Mouse (Mus musculus): ENCODE results near the gene Gadd45b. TPM values are rescaled to one million over a fixed set of nuclear protein-coding genes. Genes with fewer than 3 reads are reported as not detected.

Gadd45b gene
- total and polyA plus RNA-seq, 2 experiments from 2014 or later: 22.3 to 26.8 TPM

GRCm38 (mm10) chr10:80949081-80949480, 19.2 kb downstream of the Gadd45b start:
- Histone ChIP-seq H3K4me1 (ENCODE audit: control insufficient read depth, insufficient read depth) (peaks cover 25% of the 10 kb centered on the region), H3K9ac (replicated peaks; ENCODE audit: low read depth, low read length) (no peak overlapping the region), H3K9me3 (replicated peaks; ENCODE audit: control insufficient read depth, low read length) (no peaks in the 10 kb centered on the region), H3K27ac (ENCODE audit: low read depth) (no peak overlapping the region), H3K4me2 (ENCODE audit: low read depth, low read length) (no peak overlapping the region), H3K27me3 (ENCODE audit: control insufficient read depth, insufficient read depth, low read length) (no peaks in the 10 kb centered on the region), H3K4me3 (ENCODE audit: low read depth, low read length) (no peak overlapping the region), H3K36me3 (replicated peaks; ENCODE audit: control insufficient read depth, insufficient read depth, low read length) (no peaks in the 10 kb centered on the region)
- DNase-seq (ENCODE audit: low spot score): no peak
- 66% methylated on average over 3 of the region's 3 CpGs for WGBS
- ATAC-seq (ENCODE audit: insufficient read depth, low read depth): no peak
- no peak for TF ChIP-seq CTCF (IDR thresholded peaks at IDR 0.05; ENCODE audit: low read depth)

- H3K9ac ChIP-seq (replicated peaks; ENCODE audit: low read depth, low read length): no peak overlapping the region
- TF ChIP-seq EP300 (IDR thresholded peaks at IDR 0.05; ENCODE audit: low read depth): no peak
- TF ChIP-seq CTCF (IDR thresholded peaks at IDR 0.05; ENCODE audit: low read depth): no peak
- no peak for DNase-seq (ENCODE audit: low spot score)
- ATAC-seq (ENCODE audit: insufficient read depth, low read depth): no peak
- H3K4me3 ChIP-seq (ENCODE audit: low read depth, low read length): no peak overlapping the region
- 56% methylated on average over 5 of the region's 5 CpGs for WGBS
- H3K36me3 ChIP-seq (replicated peaks; ENCODE audit: control insufficient read depth, insufficient read depth, low read length): no peaks in the 10 kb centered on the region
- peaks cover 31% of the 10 kb centered on the region for H3K4me1 ChIP-seq (ENCODE audit: control insufficient read depth, insufficient read depth)
- H3K27ac ChIP-seq (ENCODE audit: low read depth): no peak overlapping the region
- H3K9me3 ChIP-seq (replicated peaks; ENCODE audit: control insufficient read depth, low read length): no peaks in the 10 kb centered on the region
- H3K27me3 ChIP-seq (ENCODE audit: control insufficient read depth, insufficient read depth, low read length): no peaks in the 10 kb centered on the region
- no peak overlapping the region for H3K4me2 ChIP-seq (ENCODE audit: low read depth, low read length)
Observed at GRCm38 (mm10) chr10:80950314-80950713, 20.4 kb downstream of the Gadd45b start.

- Histone ChIP-seq H3K36me3 (replicated peaks; ENCODE audit: control insufficient read depth, insufficient read depth, low read length) (no peaks in the 10 kb centered on the region), H3K9ac (replicated peaks; ENCODE audit: low read depth, low read length) (no peak overlapping the region), H3K4me1 (ENCODE audit: control insufficient read depth, insufficient read depth) (peaks cover 31% of the 10 kb centered on the region), H3K4me2 (ENCODE audit: low read depth, low read length) (no peak overlapping the region), H3K27me3 (ENCODE audit: control insufficient read depth, insufficient read depth, low read length) (no peaks in the 10 kb centered on the region), H3K4me3 (ENCODE audit: low read depth, low read length) (no peak overlapping the region), H3K27ac (ENCODE audit: low read depth) (no peak overlapping the region), H3K9me3 (replicated peaks; ENCODE audit: control insufficient read depth, low read length) (no peaks in the 10 kb centered on the region)
- no peak for ATAC-seq (ENCODE audit: insufficient read depth, low read depth)
- 79% methylated on average over 10 of the region's 10 CpGs for WGBS
- no peak for TF ChIP-seq EP300 (IDR thresholded peaks at IDR 0.05; ENCODE audit: low read depth)
- no peak for DNase-seq (ENCODE audit: low spot score)
Observed at GRCm38 (mm10) chr10:80951761-80952390, 22.0 kb downstream of the Gadd45b start.

- Histone ChIP-seq H3K27ac (ENCODE audit: low read depth) (no peak overlapping the region), H3K9ac (replicated peaks; ENCODE audit: low read depth, low read length) (no peak overlapping the region), H3K27me3 (ENCODE audit: control insufficient read depth, insufficient read depth, low read length) (no peaks in the 10 kb centered on the region), H3K4me3 (ENCODE audit: low read depth, low read length) (no peak overlapping the region), H3K4me2 (ENCODE audit: low read depth, low read length) (no peak overlapping the region), H3K9me3 (replicated peaks; ENCODE audit: control insufficient read depth, low read length) (no peaks in the 10 kb centered on the region), H3K4me1 (ENCODE audit: control insufficient read depth, insufficient read depth) (peaks cover 26% of the 10 kb centered on the region), H3K36me3 (replicated peaks; ENCODE audit: control insufficient read depth, insufficient read depth, low read length) (no peaks in the 10 kb centered on the region)
- no peak for TF ChIP-seq CTCF (IDR thresholded peaks at IDR 0.05; ENCODE audit: low read depth)
- no peak for TF ChIP-seq EP300 (IDR thresholded peaks at IDR 0.05; ENCODE audit: low read depth)
- WGBS: 71% methylated on average over 15 of the region's 15 CpGs
- ATAC-seq (ENCODE audit: insufficient read depth, low read depth): no peak
- DNase-seq (ENCODE audit: low spot score): no peak
Observed at GRCm38 (mm10) chr10:80952449-80952848, 22.6 kb downstream of the Gadd45b start.

GRCm38 (mm10) chr10:80954415-80954814, 24.5 kb downstream of the Gadd45b start:
- Histone ChIP-seq H3K4me3 (ENCODE audit: low read depth, low read length) (no peak overlapping the region), H3K4me1 (ENCODE audit: control insufficient read depth, insufficient read depth) (peaks cover 10% of the 10 kb centered on the region; the same call in 1 of the 2 replicates), H3K27me3 (ENCODE audit: control insufficient read depth, insufficient read depth, low read length) (no peaks in the 10 kb centered on the region), H3K27ac (ENCODE audit: low read depth) (peak overlapping the region; percentile 84), H3K9ac (replicated peaks; ENCODE audit: low read depth, low read length) (no peak overlapping the region), H3K9me3 (replicated peaks; ENCODE audit: control insufficient read depth, low read length) (no peaks in the 10 kb centered on the region), H3K36me3 (replicated peaks; ENCODE audit: control insufficient read depth, insufficient read depth, low read length) (no peaks in the 10 kb centered on the region), H3K4me2 (ENCODE audit: low read depth, low read length) (no peak overlapping the region)
- TF ChIP-seq EP300 (IDR thresholded peaks at IDR 0.05; ENCODE audit: low read depth) (no peak), CTCF (IDR thresholded peaks at IDR 0.05; ENCODE audit: low read depth) (no peak)
- DNase-seq (ENCODE audit: low spot score): no peak
- 50% methylated on average over 13 of the region's 13 CpGs for WGBS
- no peak for ATAC-seq (ENCODE audit: insufficient read depth, low read depth)

- H3K4me3 ChIP-seq (ENCODE audit: low read depth, low read length): no peak overlapping the region
- WGBS: 10% methylated on average over 6 of the region's 6 CpGs
- H3K27ac ChIP-seq (ENCODE audit: low read depth): peak overlapping the region; percentile 84
- DNase-seq (ENCODE audit: low spot score) (peak; percentile 65), ATAC-seq (ENCODE audit: insufficient read depth, low read depth) (peak; percentile 69)
- no peak overlapping the region for H3K9ac ChIP-seq (replicated peaks; ENCODE audit: low read depth, low read length)
- peaks cover 10% of the 10 kb centered on the region; the same call in 1 of the 2 replicates for H3K4me1 ChIP-seq (ENCODE audit: control insufficient read depth, insufficient read depth)
- H3K36me3 ChIP-seq (replicated peaks; ENCODE audit: control insufficient read depth, insufficient read depth, low read length): no peaks in the 10 kb centered on the region
- H3K9me3 ChIP-seq (replicated peaks; ENCODE audit: control insufficient read depth, low read length): no peaks in the 10 kb centered on the region
- H3K4me2 ChIP-seq (ENCODE audit: low read depth, low read length): no peak overlapping the region
- no peak for TF ChIP-seq CTCF (IDR thresholded peaks at IDR 0.05; ENCODE audit: low read depth)
- TF ChIP-seq EP300 (IDR thresholded peaks at IDR 0.05; ENCODE audit: low read depth): no peak
- H3K27me3 ChIP-seq (ENCODE audit: control insufficient read depth, insufficient read depth, low read length): no peaks in the 10 kb centered on the region
Observed at GRCm38 (mm10) chr10:80954843-80955242, 25.0 kb downstream of the Gadd45b start.

Data from heart, postnatal 0 days (tissue).